Mouse (Mus musculus): ENCODE measurements at regions not wholly inside any gene's neighbourhood (a gene's known extent, or its start where the extent isn't known, plus 50 kb on each side); places are given as distances from the start of the nearest gene placed in this dataset.

DNA sequence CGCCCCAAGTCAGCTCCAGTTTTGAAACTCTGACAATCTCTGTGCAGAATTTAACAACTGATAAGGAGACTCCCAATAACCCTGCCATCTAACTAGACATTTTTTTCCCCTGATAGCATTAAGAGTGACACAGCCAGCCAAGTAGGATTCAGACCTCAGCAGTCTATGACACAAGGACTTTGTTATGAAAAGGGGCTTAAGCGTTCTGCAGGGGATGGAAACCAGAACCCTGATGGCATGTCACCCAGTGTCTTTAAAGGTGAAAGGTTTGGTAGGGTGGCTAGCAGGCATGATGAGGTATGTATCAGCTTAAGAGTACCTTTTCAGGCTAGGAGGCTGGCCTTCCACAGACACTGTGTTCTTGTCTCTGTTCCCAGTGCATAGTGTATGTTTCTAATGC is 199.8 kb downstream of the Inhba start:
- no peak for TF ChIP-seq POLR2A (IDR thresholded peaks at IDR 0.05; ENCODE audit: control insufficient read depth, extremely low read depth, insufficient read depth, low read length, poor library complexity)
- no peak for TF ChIP-seq CTCF (IDR thresholded peaks at IDR 0.05; ENCODE audit: borderline replicate concordance, control insufficient read depth, extremely low read depth, insufficient read depth, low read length, poor library complexity)

Measured in thymus, adult 2 months (tissue).